Comparison of ENCODE assay signal across 8 mouse cellular contexts in genomic region chr16:55863149-55863815, GRCm38 (mm10). TPM values are rescaled to one million over a fixed set of nuclear protein-coding genes. Genes with fewer than 3 reads are reported as not detected.
DNase-seq lines count a peak whose midpoint lies in the region; ATAC-seq and TF ChIP-seq lines count a peak whose summit lies in the region.
"Had no signal": no experiment of that assay in that cellular context is flagged by ENCODE, and none has a peak within 500 bp of the region (broad histone marks: within the 10 kb centered on the region; RNA-seq: fewer than 3 reads in every experiment).

No protein-coding gene starts in this region.

- DNase-seq in Patski (ENCODE audit: low read depth, low spot score) = peak; percentile 37
- peak; percentile 69 to 74 for DNase-seq in cerebellum, adult 18-20 months
- DNase-seq in forelimb bud, embryonic 11.5 days (ENCODE audit: low read depth, low spot score) = peak; percentile 71
- peak; percentile 30 for DNase-seq in hindlimb bud, embryonic 11.5 days (ENCODE audit: extremely low spot score, low read depth, low spot score)
- DNase-seq in left cerebral cortex, postnatal 10 days (ENCODE audit: extremely low spot score in 1 of 2, low spot score in 2 of 2) = peak; percentile 59 to 70
- DNase-seq in midbrain, embryonic 11.5 days (ENCODE audit: low spot score, missing footprints) = peak; percentile 95
- DNase-seq in right cerebral cortex, postnatal 25 days = peak; percentile 48

- no peak overlapping the region for H3K9ac ChIP-seq in midbrain, embryonic 11.5 days (ENCODE audit: low read length)
- H3K9ac ChIP-seq: lung, embryonic 15.5 days had no signal

- H3K9me3 ChIP-seq in midbrain, embryonic 11.5 days (ENCODE audit: control insufficient read depth, low read length) = no peaks in the 10 kb centered on the region
- H3K9me3 ChIP-seq: lung, embryonic 15.5 days had no signal

- TF ChIP-seq CTCF in Patski (IDR thresholded peaks at IDR 0.05) = peak; percentile 98

- no peak overlapping the region for H3K4me3 ChIP-seq in midbrain, embryonic 11.5 days (ENCODE audit: low read depth, low read length)
- H3K4me3 ChIP-seq: lung, embryonic 15.5 days had no signal

- no peaks in the 10 kb centered on the region for H3K4me1 ChIP-seq in midbrain, embryonic 11.5 days (ENCODE audit: control insufficient read depth, insufficient read depth, low read length)
- H3K4me1 ChIP-seq: lung, embryonic 15.5 days had no signal

- intact Hi-C loops in left cerebral cortex, postnatal 10 days (cut with DNase I) = no loop called here

- H3K27ac ChIP-seq in midbrain, embryonic 11.5 days (ENCODE audit: low read depth, low read length) = no peak overlapping the region
- H3K27ac ChIP-seq: lung, embryonic 15.5 days had no signal

- in situ Hi-C loops in Patski (cut with MboI; ENCODE audit: low pct_unique_long_range_greater_than_20kb) = loop anchor here (5.0 to 10.0 kb wide), 2 partner anchors 386 to 718 kb away; no protein-coding TSS in a partner anchor

- no peaks in the 10 kb centered on the region for H3K36me3 ChIP-seq in midbrain, embryonic 11.5 days (ENCODE audit: control insufficient read depth, insufficient read depth, low read length)
- H3K36me3 ChIP-seq: lung, embryonic 15.5 days had no signal

- 29% methylated on average over 7 of the region's 7 CpGs for WGBS in midbrain, embryonic 11.5 days

- no peak overlapping the region for H3K4me2 ChIP-seq in midbrain, embryonic 11.5 days
- H3K4me2 ChIP-seq: lung, embryonic 15.5 days had no signal

- peak; percentile 65 for ATAC-seq in Patski
- peak; percentile 65 for ATAC-seq in midbrain, embryonic 11.5 days (ENCODE audit: low FRiP score)

- CTCF ChIA-PET in Patski (lab: Charles Lee) = interaction anchor here (0.6 to 2.9 kb wide), 11 partner anchors 9 to 387 kb away, joined by 3 to 22 read pairs (median 5); no protein-coding TSS in a partner anchor

- POLR2A ChIA-PET in Patski (lab: Charles Lee) = interaction anchor here (0.6 kb wide), 1 partner anchor 231 kb away, joined by 4 read pairs; no protein-coding TSS in a partner anchor

- no peaks in the 10 kb centered on the region for H3K27me3 ChIP-seq in Patski
- no peaks in the 10 kb centered on the region for H3K27me3 ChIP-seq in midbrain, embryonic 11.5 days (ENCODE audit: control insufficient read depth, insufficient read depth, low read length)
- H3K27me3 ChIP-seq: lung, embryonic 15.5 days had no signal

RNA-seq across cellular contexts. Expression of gene Nfkbiz, which starts 24.6 kb away (rescaled TPM):
- 94.5 TPM for polyA plus RNA-seq in Patski (2021)
- 1 to 10 TPM; 2.6 to 2.8 TPM for total RNA-seq in left cerebral cortex, postnatal 10 days (2021)
- polyA plus RNA-seq in midbrain, embryonic 11.5 days (2014; fragmentation: Nextera tagmentation; extraction: Ambion mirVana) = 1.3 and 1.8 TPM in 2 replicates

RNA-seq across cellular contexts. Expression of gene Nxpe3, which starts 31.8 kb away (rescaled TPM):
- 3.5 TPM for polyA plus RNA-seq in Patski (2021)
- total RNA-seq in left cerebral cortex, postnatal 10 days (2021) = 1 to 10 TPM; 6.1 to 6.4 TPM
- 1.1 TPM in 2 replicates for polyA plus RNA-seq in midbrain, embryonic 11.5 days (2014; fragmentation: Nextera tagmentation; extraction: Ambion mirVana)

Comparison
In these comparisons a context has a peak if more than half of its experiments do, and no peak if none do; other contexts are left out.
1. DNase-seq: peak in every context shown above with its lines; median percentile 95 in midbrain, embryonic 11.5 days; 72 in cerebellum, adult 18-20 months; 71 in forelimb bud, embryonic 11.5 days; 64 in left cerebral cortex, postnatal 10 days; 48 in right cerebral cortex, postnatal 25 days; 37 in Patski; 30 in hindlimb bud, embryonic 11.5 days.
2. RNA of gene Nfkbiz, which starts 24.6 kb away (polyA plus RNA-seq): 94.5 TPM in Patski (single experiment); 1.3 to 1.8 TPM in midbrain, embryonic 11.5 days; every median in the first group is over 10 times any median in the second.